Mouse (Mus musculus) gastrocnemius, adult 8-10 months (tissue): ENCODE measurements at regions not wholly inside any gene's neighbourhood (a gene's known extent, or its start where the extent isn't known, plus 50 kb on each side); places are given as distances from the start of the nearest gene placed in this dataset.

Source experiments
- DNase-seq, 2 experiments: peaks; one replicate each; pipeline ENCODE4 v3.0.0; 2022; ENCODE audit warnings: low spot score in 2 of 2

DNA sequence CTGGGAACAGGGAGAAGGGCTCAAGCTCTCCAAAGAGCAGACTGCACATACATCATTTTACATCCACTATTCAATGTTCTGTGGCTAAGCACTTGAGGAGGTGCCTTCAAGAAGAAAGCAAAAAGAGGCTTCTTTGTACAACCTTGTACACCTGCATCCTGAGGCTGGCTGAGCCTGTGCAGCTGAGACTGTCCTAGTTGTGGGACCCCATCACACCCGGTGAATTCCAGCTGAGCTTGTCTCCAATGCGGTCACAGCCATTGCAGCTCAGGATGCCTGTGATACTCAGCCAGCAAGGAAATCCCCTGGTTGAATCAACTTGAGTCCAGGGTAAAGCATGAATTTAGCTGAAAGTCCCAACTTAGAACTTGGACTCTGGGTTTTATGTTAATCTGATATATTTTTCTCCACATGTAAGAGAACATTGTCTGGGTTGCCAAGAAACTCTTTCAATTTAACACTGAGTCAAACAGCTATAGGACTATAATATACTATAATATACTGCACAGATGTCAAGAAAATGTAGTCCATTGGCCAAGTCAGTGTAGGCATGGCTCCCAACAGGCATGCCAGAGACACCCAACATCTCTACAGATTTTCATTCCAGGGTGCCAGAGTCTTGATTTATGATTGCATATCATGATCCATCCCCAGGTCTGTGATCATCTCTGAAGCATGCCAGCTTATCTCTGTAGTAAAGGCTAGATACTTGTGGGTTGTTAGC, 599.2 kb downstream of the Pard3 start:
- no peak for DNase-seq

DNA sequence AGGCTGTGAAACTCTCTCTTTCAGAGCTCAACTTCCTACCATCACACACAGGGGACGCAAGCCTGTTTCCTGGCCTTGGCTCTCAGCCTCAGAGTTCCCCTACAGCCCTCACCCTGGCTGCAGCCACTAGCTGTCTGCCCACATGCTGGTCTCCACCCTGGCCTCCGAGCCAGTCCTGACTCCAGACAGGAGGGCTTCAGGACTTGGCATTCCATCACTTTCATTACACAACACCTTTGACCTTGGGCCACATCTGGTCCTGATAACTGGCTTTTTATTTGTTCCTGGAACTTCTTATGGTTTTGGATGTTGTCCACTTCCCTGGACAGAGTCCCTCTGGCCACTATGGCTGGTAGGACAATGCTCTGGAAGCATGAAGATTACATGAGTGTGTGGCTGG, 602.9 kb downstream of the Pard3 start:
- peak in 1 of 2 experiments; percentile 13 for DNase-seq

DNA sequence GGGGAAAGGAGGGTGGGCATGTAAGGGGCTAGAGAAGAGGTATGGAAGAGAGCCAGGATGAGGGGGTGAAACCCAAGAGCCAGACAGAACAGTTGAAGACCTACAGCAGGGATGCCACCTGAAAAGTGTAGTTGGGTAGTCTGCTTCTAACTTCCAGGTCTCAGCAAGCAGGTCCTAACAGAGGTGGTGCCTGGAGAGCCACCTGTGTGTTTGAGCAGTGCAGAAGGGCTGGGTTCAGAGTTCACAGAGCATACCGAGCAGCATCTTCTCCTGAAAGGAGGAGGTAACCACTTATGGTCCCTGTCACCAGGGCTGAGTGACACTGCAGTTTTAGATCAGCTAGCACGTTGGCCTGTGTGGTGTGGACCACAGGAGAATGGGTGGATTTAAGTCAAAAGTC, 605.3 kb downstream of the Pard3 start:
- no peak for DNase-seq

DNA sequence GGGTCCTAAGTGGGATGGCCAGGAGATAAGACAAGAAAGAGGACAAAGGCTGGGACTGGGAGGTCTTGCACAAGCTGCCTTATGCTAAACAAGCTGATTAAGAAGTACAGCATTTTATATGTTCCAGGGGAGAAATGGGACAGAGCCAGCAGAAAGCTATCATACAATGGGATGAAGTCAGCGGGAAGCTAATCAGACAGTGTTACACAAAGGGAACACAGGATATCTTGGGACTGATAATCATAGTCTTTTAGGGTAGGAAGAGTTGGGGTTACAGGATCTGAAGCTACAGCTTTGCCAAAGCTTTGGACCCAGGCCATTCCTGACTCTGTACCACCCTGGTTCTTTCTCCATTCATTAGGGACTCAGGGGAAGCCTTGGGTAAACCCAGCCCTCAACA, 610.4 kb downstream of the Pard3 start:
- no peak for DNase-seq

DNA sequence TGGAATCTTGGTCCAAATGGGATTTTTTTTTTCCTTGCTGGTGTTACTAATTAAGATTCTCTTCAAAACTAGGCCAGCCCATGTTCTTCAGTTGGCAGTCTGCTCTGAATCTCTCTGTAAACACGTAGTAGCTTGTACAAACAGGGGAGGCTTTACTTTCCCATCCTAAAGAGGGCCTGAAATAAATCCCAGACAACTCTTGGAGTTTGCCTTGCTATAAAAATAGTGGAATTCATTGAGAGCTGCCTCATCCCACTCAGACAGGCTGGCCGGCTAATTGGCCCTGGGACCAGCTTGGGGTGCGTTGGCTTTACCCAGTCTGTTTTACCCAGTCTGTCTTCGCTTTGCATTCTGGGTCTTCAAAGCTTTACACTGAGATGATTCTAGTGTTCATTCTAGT, 611.7 kb downstream of the Pard3 start:
- no peak for DNase-seq

DNA sequence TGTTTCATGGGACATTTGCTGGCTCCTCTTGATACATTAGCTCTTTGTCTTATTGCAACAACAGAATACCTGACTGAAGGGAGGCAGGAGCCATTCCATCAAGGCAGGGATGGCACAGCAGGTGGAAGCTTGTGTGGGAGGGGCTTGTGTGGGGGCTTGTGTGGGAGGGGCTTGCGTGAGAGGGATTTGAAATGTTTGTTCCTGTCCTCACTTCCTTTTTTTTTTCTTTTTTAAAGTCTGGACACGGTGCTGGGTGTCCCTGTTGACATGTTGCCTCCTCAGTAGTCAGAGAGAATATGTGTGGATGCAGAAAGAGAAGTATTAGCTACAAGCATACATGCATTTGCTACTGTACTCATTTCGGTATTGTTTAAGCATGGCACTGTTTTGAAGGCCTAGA, 616.5 kb downstream of the Pard3 start:
- no peak for DNase-seq

DNA sequence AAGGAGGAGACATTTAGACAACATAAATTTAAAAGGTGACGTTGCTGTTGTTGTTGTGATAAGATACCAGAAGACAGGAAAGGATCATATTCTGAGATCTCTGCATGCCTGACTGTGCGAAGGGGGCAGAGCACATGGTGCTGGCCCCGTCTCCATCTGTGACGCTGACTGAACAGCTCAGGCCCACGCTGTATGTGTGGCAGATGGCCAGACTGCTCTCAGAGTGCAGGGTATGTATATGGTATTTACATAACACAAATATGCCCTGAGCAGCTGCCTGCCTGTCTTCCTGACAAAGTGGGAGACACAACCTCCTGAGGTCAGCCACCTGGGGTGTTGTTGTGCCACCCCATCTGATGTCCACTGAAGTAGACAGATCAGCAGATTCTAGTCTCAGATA, 620.5 kb downstream of the Pard3 start:
- no peak for DNase-seq

DNA sequence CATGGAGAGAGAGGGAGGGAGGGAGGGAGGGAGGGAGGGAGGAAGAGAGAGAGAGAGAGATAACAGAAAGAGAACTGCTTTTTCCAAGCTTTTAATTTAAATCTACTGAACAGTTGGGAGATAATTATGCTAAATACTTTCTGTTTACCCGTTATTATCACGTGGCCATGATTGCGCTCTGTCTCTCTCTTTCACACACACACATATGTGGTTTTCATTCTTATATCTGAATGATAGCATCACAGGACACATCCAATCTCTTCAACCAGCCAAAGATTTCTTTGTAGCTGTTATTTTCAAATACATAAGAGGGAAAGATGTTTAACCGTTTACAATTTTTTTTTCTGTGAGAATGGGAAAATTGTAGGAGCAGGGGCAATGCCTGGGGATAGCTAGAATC, 627.1 kb downstream of the Pard3 start:
- no peak for DNase-seq

DNA sequence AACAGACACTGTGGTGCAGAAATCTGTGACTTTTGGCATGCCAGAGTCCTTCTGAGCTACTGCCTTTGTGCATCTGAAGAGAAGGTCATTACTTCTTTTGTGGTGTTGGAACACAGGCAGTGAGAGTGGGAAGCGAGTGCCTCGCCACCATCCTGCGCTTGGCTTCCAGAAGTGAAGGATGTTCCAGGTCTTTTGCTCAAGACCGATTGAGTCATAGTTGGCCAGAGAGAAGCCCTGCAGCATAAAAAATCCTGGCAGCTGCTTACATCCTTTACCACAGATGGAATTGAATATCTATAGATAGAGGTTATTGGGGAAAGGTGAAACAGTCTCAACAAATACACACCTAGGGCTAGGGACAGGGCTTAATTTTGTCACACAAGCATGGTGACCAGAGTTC, 634.7 kb downstream of the Pard3 start:
- peak; percentile 4 to 21 for DNase-seq

DNA sequence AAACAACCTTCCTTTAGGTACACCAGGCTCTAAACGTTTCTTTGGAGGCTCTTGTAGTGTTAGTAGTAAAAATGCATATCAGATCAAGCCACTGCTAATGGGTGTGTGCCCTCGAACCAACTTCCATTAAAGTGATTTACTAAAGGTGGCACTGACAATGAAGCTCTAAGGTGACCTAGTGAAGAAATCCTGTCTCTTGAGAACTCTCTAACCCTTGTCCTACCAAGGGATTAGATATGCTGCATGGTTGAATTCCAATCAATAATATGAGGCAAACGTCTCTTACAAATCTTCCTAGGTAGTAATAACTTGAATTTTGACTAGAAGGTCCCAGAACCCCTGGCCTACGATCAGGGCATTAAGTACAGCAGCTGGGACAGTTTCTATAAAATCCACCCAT, 640.7 kb downstream of the Pard3 start:
- no peak for DNase-seq

DNA sequence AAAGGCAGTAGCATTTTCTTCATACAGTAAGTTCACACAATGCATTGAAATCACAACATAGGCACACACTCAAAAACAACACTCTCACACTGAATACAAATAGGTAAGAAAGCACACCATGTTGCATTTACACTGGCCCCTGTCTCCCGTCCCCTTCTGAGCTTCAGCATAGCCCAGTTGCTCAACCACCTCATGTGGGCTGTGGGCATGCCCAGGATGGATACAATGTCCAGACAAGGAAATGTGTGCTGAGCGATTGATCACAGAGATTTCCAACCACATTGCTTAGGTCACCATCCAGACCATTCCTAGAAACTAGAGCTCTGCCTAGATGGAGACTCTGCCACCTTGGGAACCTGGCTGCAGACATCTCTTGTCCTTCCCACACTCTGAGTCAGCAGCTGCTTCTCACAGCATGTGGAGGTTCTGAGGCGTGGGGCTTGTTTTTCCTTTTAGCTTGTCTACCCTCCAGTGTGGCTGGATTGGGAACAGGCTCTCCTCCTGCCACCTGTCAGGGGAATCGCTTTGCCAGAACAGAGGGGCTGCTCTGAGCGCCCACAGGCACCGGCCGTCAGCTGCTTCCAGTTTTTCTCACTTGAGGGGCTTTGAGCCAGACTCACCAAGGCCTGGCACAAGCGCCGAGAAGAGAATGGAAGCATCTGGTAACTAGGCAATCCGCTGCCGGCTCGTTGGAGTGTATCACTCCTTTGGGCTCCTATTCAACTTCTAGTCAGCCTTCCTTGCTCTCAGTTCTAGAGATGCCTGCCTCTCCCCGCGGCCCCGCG, 642.5 kb downstream of the Pard3 start:
- DNase-seq = peak in 1 of 2 experiments; percentile 5

DNA sequence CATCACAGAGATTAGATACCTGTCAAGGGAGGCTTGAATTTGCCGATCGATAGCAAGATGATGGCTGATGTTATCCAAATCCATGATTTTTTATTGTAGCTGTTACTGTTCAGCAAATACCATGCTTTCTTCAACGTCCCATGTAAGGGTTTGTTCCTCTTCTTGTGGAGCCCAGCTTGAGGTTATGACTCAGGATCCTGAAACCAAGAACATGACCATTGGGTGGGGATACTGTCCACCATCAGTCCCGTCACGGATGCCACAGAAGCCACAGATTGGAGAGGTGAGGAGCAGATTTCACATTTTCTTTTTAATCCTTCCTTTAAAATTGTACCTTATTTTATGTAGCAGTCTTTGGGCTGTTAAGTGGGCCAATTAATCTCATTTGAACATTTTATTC, 645.7 kb downstream of the Pard3 start:
- no peak for DNase-seq

DNA sequence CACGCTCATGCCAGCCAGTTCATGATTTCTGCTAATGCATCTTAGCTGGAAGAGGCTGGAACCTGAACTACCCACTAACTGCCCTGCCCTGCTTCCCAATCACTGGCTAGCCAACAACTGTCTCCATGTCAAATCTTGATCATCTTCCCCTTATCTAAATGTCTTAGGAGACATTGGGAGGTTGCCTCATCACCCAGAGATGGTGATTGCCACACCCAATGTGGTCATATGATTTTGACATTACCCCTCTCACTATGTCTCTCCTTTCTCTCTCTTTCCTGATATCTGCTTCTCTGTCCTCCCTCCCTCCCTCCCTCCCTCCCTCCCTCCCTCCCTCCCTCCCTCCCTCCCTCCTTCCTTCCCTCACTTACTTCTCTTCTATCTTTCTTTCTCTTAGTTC, 643.3 kb upstream of the Nrp1 start:
- no peak for DNase-seq

DNA sequence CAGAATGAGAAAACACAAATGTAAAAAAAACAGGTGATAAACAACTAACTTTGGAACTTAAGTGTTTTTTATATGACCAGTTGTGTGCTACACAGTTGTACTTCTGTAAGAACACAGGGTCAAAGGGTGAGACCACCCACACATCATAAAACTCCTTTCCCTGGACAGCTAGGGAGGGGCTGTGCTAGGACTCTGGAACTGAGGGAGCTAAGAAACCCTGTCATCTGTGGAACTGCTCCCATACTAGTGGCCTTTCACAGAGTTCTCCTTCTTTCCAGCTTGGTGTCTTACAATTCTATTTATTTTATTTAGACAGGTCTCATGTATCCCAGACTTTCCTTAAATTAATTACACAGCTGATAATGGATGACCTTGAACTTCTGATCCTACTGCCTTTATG, 640.4 kb upstream of the Nrp1 start:
- DNase-seq = no peak

DNA sequence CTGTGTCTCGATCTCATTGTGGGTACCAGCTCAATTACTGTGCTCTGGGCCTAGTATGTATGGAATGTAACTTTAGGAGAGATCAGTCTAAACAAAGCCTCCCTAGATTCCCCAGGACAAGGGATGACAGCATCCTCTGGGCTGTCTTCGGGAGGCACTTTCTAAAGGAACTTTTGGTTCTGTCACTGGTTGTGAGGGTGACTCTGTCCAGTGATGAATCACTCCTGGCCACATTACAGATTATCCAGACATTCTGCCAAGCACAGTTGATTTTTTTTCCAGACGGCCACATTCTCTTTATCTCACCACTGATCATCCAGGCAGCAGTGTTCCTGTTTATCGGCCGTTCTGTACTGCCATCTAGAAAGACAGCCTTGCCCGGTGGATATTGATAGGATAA, 638.5 kb upstream of the Nrp1 start:
- DNase-seq = peak in 1 of 2 experiments; percentile 14

DNA sequence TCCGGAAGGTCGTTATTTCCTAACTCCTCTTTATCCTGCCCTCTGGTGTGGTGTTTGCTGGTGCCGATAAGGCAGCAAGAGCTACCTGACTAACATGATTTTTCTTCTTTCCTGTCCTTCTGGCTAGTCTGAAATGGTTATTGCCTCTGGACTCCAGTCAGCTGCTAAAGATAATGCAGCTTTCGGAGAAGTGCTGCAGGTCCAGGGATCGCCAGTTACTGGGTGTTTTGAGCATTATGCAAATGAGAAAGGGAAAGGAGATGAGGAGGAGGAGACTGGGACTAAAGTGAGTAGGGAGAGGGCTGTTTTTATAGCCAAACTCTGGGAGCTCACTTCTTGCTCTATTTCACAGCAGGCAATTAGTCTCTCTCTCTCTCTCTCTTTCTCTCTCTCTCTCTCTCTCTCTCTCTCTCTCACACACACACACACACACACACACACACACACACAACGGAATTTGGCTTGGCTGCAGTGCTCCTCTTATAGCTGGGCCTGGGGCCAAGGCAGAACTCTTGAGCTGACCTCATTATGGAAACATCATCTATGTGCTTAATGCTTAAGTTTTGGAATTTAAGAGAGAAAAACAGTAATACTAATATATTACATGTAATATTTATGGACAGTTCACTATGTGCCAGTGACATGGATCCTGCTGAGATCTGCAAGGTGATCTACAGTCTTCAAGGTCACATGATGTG, 637.7 kb upstream of the Nrp1 start:
- DNase-seq = no peak

DNA sequence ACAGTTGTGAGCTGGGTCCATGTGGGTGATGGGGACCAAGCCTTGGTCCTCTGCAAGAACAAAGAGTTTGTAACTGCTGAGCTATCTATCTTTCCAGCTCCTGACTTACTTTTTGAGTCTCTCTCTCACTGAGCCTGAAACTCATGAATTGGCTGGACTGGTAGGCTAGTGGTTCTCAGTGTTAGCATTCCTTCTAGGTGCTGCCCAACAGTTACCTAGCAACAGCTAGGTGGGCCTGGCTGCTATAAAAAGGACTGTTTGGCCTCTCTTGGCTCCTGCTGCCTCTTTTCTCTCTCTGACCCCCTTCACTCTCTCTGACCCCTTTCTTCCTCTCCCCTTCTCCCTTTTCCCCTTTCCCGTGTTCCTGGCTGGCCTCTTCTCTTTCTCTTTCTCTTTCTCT, 636.8 kb upstream of the Nrp1 start:
- no peak for DNase-seq

DNA sequence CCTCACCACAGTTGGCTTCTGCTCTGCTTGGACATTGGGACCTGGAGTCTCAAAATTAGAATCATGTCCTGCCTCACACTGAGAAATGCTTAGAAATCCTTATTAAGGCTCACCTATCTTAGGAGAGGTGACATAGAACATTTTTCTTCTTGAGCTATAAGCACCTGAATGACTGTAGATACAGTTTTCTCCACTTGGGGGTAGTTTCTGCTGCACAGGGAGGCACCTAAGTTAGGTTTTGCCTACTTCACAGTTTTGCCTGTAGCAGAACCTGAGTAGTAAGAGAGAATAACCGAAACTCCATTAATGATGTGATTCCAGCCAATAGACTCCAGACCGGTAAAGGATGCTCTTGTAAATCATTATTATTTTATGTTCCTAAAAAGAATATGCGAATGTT, 624.3 kb upstream of the Nrp1 start:
- no peak for DNase-seq

DNA sequence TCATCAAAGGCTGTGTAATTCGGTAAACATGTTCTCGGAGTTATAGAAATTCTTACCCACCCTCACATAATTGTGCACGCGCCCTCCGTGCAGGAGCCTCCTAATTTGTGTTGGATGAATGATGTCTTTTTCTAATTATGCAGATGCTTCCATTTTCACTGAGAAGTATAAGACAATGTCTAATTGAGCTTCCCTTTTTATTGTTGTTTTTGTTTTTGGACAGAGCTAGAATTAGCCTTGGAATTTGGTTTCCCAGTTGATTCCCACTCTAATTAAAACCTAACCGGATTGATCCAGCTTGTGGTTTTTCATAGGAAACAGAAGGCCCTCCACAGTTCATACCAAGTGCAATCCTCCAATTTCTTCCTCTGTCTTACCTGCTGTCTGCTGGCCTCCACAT, 616.2 kb upstream of the Nrp1 start:
- no peak for DNase-seq

DNA sequence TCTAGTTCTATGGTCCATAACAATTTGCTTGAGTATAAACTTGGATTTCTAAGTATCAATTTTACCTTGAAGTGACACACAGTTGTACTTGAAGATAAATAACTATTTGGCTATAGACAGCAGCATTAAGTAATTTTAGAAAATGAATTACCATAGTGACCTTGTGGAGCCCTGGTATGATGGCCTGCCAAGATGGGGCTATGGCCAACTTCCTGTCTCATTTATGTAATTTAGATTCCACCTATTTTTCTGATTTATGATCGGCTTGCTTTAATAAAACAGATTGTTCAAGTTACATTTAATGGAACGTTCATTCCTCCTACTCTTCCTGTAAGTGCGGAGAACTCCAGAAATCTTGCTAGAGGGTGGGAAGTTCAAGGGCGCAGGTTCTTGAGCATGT, 613.2 kb upstream of the Nrp1 start:
- no peak for DNase-seq

DNA sequence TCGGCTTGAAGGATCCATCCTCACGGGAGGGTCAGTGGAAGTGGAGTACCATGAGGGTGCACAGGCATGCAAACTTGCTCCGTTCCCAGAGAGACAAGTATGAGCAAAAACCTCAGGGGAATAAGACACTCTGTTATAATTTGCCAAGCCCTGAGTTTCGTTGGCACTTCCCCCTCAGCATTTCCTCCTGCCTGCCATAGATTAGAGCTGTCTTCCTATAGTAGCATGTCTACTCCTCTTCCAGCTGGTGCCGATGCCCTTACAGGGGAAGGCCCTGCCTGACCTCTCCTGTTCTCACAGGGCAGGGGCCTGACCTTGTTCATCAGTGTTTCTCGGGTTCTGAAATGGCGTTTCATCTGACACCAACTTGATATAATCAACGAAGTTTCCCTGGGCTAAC, 611.9 kb upstream of the Nrp1 start:
- DNase-seq = no peak

DNA sequence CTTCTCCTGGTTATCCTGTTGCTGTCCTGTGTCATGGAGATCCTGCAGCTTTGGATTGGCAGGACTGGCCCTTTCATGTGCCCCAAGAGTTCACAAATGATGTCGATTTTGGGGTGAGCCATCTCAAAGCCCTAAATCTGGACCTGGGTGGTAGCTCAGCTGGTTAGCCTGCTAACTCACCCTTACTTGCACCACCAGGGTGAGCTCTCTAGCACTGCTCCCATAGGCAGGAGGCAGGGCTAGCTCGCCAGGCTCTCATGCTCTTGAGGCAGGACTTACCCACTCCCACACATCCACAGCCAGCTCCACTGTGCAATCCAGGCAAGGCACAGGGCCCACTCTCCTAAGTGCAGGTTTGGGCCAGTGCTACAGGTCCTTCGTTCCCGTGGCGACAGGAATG, 605.5 kb upstream of the Nrp1 start:
- DNase-seq = no peak
